Mouse (Mus musculus) liver, embryonic 14.5 days (tissue): ENCODE measurements around the gene Tmem135. TPM values are rescaled to one million over a fixed set of nuclear protein-coding genes. Genes with fewer than 3 reads are reported as not detected.

Experiments
- ATAC-seq: fragments of 200-750 bp; cut with Nextera tagmentation; 2 replicates; pipeline ENCODE4 v1.8.0; 2017; ENCODE audit warnings: moderate number of reproducible peaks, mild to moderate bottlenecking, moderate library complexity; ENCODE audit not compliant: insufficient read depth
- DNase-seq, 3 experiments: peaks; one replicate each; pipeline ENCODE4 v3.0.0-alpha.2; 2012 to 2013; ENCODE audit warnings: low read depth in 3 of 3, low spot score in 3 of 3
- H3K27ac ChIP-seq: fragments of 300-500 bp; sonication (generic); 2 replicates; pipeline ENCODE4 v1.5.1; 2014; ENCODE audit warnings: moderate library complexity, mild to moderate bottlenecking, control low read depth, inconsistent platforms
- H3K27me3 ChIP-seq: fragments of 300-500 bp; sonication (generic); 2 replicates; pipeline ENCODE4 v1.6.1; 2014; ENCODE audit warnings: mild to moderate bottlenecking, low read length, moderate library complexity; ENCODE audit not compliant: control insufficient read depth, insufficient read depth
- H3K36me3 ChIP-seq: fragments of 300-500 bp; sonication (generic); replicated peaks from 2 replicates; pipeline ENCODE4 v1.6.1; 2014; ENCODE audit warnings: low read depth; ENCODE audit not compliant: control insufficient read depth, insufficient read depth
- H3K4me1 ChIP-seq, 2 experiments: fragments of 200-500 bp in 1 of 2; fragments of 300-500 bp in 1 of 2; sonication (generic) in 1 of 2; replicated peaks; 2 replicates each; pipeline ENCODE4 v1.6.1; 2012 to 2014; ENCODE audit warnings: antibody characterized with exemption in 1 of 2, inconsistent platforms in 1 of 2, low read length in 1 of 2; ENCODE audit not compliant: control insufficient read depth in 2 of 2, insufficient read depth in 2 of 2
- H3K4me2 ChIP-seq: fragments of 300-500 bp; sonication (generic); 2 replicates; pipeline ENCODE4 v1.6.1; 2014; ENCODE audit warnings: low read depth, mild to moderate bottlenecking, control low read depth, moderate library complexity
- H3K4me3 ChIP-seq, 2 experiments: fragments of 200-500 bp in 1 of 2; fragments of 300-500 bp in 1 of 2; sonication (generic) in 1 of 2; 2 replicates each; pipeline ENCODE4 v1.5.1; 2012 to 2014; ENCODE audit warnings: low read depth in 2 of 2, low read length in 2 of 2, mild to moderate bottlenecking in 2 of 2, control low read depth in 1 of 2, inconsistent platforms in 1 of 2, moderate library complexity in 1 of 2; ENCODE audit not compliant: insufficient read depth in 1 of 2
- H3K9ac ChIP-seq: fragments of 300-500 bp; sonication (generic); replicated peaks from 2 replicates; pipeline ENCODE4 v1.6.1; 2014; ENCODE audit warnings: mild to moderate bottlenecking, control low read depth, moderate library complexity
- H3K9me3 ChIP-seq: fragments of 300-500 bp; sonication (generic); 2 replicates; pipeline ENCODE4 v1.6.1; 2016; ENCODE audit warnings: low read length, mixed read lengths; ENCODE audit not compliant: control insufficient read depth
- CTCF ChIP-seq: IDR thresholded peaks from 2 replicates; pipeline ENCODE4 v1.5.1; 2016; ENCODE audit warnings: antibody characterized with exemption, low read depth, control low read depth
- EP300 ChIP-seq: IDR thresholded peaks from 2 replicates; pipeline ENCODE4 v1.6.1; 2016; ENCODE audit warnings: antibody characterized with exemption, low read depth
- WGBS: fragments of 180-500 bp; shearing (Covaris S2); extraction: QIAGEN DNeasy Blood & Tissue Kit; methylation state at CpG from one replicate; pipeline ENCODE4 v1.1.7; 2014; ENCODE audit not compliant: insufficient replicate concordance; 5-methylcytosine and 5-hydroxymethylcytosine counted together
- polyA plus RNA-seq, 2 experiments: library from polyadenylated mRNA; depleted of rRNA in 1 of 2; stranded (reverse) in 1 of 2; unstranded in 1 of 2; fragments of >200 nt; fragmentation: Nextera tagmentation in 1 of 2; extraction: Ambion mirVana in 1 of 2; gene quantifications; 2 replicates each; pipeline versions ENCODE4 v1.2.1 to v1.2.3; 2012 to 2014

The Tmem135 gene
- polyA plus RNA-seq, 2 experiments: 5.4 to 12.7 TPM

GRCm38 (mm10) chr7:89242143-89242542 is 161.9 kb downstream of the Tmem135 start:
- Histone ChIP-seq H3K9me3 (no peaks in the 10 kb centered on the region), H3K4me3 (no peak overlapping the region), H3K36me3 (no peaks in the 10 kb centered on the region), H3K27me3 (no peaks in the 10 kb centered on the region), H3K27ac (no peak overlapping the region), H3K4me2 (no peak overlapping the region), H3K4me1 (peaks cover 0 to 4% of the 10 kb centered on the region in 2 experiments; a peak in 2 of 4 replicates), H3K9ac (no peak overlapping the region)
- ATAC-seq (peak; percentile 82), DNase-seq (peak in 2 of 3 experiments; percentile 6 to 20)
- TF ChIP-seq CTCF (no peak), EP300 (no peak)
- 18% methylated on average over 2 of the region's 2 CpGs for WGBS

- H3K36me3 ChIP-seq: no peaks in the 10 kb centered on the region
- H3K9ac ChIP-seq: no peak overlapping the region
- no peaks in the 10 kb centered on the region for H3K27me3 ChIP-seq
- H3K9me3 ChIP-seq: no peaks in the 10 kb centered on the region
- TF ChIP-seq EP300: no peak
- no peak for TF ChIP-seq CTCF
- no peak overlapping the region for H3K4me3 ChIP-seq
- no peak overlapping the region for H3K4me2 ChIP-seq
- peaks cover 0 to 4% of the 10 kb centered on the region in 2 experiments; a peak in 2 of 4 replicates for H3K4me1 ChIP-seq
- ATAC-seq (no peak), DNase-seq (no peak)
- no peak overlapping the region for H3K27ac ChIP-seq
- WGBS: 77% methylated on average over 4 of the region's 4 CpGs
Measured at GRCm38 (mm10) chr7:89239592-89239991, 164.4 kb downstream of the Tmem135 start.

GRCm38 (mm10) chr7:89236592-89236991 is 167.4 kb downstream of the Tmem135 start:
- ATAC-seq (no peak), DNase-seq (no peak)
- H3K4me3 ChIP-seq: no peak overlapping the region
- H3K36me3 ChIP-seq: no peaks in the 10 kb centered on the region
- no peak overlapping the region for H3K9ac ChIP-seq
- H3K27ac ChIP-seq: no peak overlapping the region
- TF ChIP-seq EP300: no peak
- no peak for TF ChIP-seq CTCF
- WGBS: 63% methylated on average over 2 of the region's 2 CpGs
- no peaks in the 10 kb centered on the region for H3K27me3 ChIP-seq
- no peak overlapping the region for H3K4me2 ChIP-seq
- H3K4me1 ChIP-seq: no peaks in the 10 kb centered on the region; a peak in 1 of 4 replicates
- no peaks in the 10 kb centered on the region for H3K9me3 ChIP-seq

GRCm38 (mm10) chr7:89235974-89236507 is 168.0 kb downstream of the Tmem135 start:
- H3K4me3 ChIP-seq: no peak overlapping the region
- no peak overlapping the region for H3K9ac ChIP-seq
- no peaks in the 10 kb centered on the region for H3K27me3 ChIP-seq
- no peak overlapping the region for H3K4me2 ChIP-seq
- no peaks in the 10 kb centered on the region; a peak in 1 of 4 replicates for H3K4me1 ChIP-seq
- WGBS: 23% methylated on average over 4 of the region's 4 CpGs
- H3K36me3 ChIP-seq: no peaks in the 10 kb centered on the region
- TF ChIP-seq EP300: no peak
- H3K27ac ChIP-seq: no peak overlapping the region
- DNase-seq (no peak), ATAC-seq (no peak)
- H3K9me3 ChIP-seq: no peaks in the 10 kb centered on the region

GRCm38 (mm10) chr7:89232499-89233145 is 171.4 kb downstream of the Tmem135 start:
- no peak overlapping the region for H3K4me3 ChIP-seq
- ATAC-seq: no peak
- TF ChIP-seq CTCF: no peak
- TF ChIP-seq EP300: no peak
- H3K9ac ChIP-seq: no peak overlapping the region
- H3K27me3 ChIP-seq: no peaks in the 10 kb centered on the region
- H3K4me1 ChIP-seq: no peaks in the 10 kb centered on the region
- no peaks in the 10 kb centered on the region for H3K9me3 ChIP-seq
- H3K4me2 ChIP-seq: no peak overlapping the region
- no peaks in the 10 kb centered on the region for H3K36me3 ChIP-seq
- 78% methylated on average over 3 of the region's 3 CpGs for WGBS
- no peak overlapping the region for H3K27ac ChIP-seq
- no peak for DNase-seq
